Mouse (Mus musculus) brain, adult 2 months (tissue): Measurements from ENCODE around the gene Ccdc124.

Experiments
- DNase-seq: peaks from one replicate; pipeline ENCODE4 v3.0.0; 2011; ENCODE audit warnings: low read depth, low spot score

Gene Ccdc124

GRCm38 (mm10) chr8:70871195-70871807 is 2.4 kb downstream of the Ccdc124 start:
- DNase-seq, result no peak

DNA sequence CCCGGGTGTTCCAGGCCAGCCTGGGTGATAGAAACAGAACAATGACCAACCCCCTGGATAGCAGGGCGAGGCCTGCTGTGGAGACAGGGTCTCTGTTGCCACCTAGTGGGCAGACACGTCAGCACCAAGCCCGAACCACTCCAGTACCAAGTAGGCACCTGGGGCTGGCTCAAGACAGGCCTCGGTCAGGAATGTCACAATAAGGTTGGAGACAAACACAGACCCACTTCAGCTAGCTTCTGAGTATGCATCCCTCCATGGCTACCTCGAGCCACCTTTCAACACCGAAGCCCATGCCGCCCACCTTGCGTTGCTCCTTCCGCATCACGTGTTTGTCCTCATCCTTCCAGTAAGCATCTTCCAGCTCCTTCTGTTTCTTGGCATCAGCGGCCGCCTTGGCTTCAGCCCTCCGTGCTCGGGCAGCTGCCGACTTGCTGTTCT is 4.1 kb downstream of the Ccdc124 start:
- DNase-seq, result peak; percentile 86

GRCm38 (mm10) chr8:70869199-70869571 is 4.5 kb downstream of the Ccdc124 start:
- no peak for DNase-seq

- no peak for DNase-seq
Observed at GRCm38 (mm10) chr8:70868559-70869198, 5.1 kb downstream of the Ccdc124 start.

DNA sequence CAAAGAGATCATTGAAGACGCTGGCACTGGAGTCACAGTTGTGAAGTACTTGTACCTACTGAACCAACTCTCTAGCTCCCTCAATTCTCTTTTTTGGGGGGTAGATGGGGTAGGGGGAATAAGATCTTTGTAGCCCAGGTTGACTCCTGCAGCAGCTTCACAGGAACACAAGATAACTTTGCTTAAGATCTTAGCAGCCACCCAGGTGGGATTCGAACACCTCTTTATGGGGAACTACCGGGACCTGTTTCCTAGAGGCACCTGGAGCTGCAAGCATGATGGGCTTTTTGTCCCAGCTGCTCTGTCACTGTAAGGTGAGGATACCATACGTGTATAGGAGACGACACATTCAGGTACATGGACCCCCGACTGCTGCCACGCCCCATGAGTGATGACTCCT is 7.2 kb downstream of the Ccdc124 start:
- no peak for DNase-seq

- DNase-seq, result no peak
Observed at GRCm38 (mm10) chr8:70866001-70866520, 7.7 kb downstream of the Ccdc124 start.

GRCm38 (mm10) chr8:70865350-70866000 is 8.3 kb downstream of the Ccdc124 start:
- DNase-seq, result peak; percentile 99

- DNase-seq, result no peak
Observed at GRCm38 (mm10) chr8:70864712-70865221, 9.0 kb downstream of the Ccdc124 start.

- DNase-seq, result no peak
Observed at GRCm38 (mm10) chr8:70863956-70864711, 9.6 kb downstream of the Ccdc124 start.

DNA sequence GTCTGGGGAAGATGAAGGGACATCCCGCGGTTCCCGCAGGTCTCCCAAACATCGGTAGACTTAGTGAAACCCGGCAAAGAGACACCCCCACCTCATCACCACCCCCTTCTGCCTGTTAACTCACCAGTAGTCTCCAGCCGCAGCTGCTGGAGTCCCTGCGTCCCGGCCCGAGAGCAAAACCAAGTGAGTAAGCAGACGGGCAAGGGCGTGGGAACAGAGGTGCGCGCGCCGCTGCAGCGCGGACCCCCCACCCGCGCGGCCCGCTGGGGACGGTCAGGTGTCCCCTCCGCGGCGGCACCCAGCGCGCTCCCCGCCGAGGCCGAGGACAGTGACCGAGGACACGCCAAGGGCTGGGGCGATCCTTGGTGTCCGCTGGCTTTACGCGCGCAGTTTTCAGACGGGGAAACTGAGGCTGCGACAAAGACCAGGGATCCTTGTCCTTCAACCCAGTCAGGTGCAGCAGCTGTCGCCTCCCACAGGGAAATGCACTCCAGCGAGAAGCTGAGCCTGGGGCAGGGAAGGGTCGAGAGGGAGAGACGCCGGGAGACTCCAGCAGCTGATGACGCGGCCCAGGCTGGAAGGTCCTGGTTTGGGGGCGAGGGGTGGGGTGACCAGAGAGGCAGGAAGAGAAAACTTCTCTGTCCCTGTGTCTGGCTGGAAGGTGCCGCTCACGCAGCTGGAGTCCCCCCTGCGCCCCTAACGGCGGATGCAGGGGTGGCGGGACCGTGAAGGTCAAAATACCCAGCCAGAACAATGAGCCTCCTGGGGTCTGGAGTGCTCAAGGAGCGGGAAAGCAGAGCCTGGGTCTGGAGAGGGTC is 10.7 kb downstream of the Ccdc124 start, which contains the start of gene Kcnn1:
Kcnn1 (minus strand) TSS at position 435 of the 818 bp plus-strand sequence.
- DNase-seq, result no peak

GRCm38 (mm10) chr8:70857516-70857915 is 16.2 kb downstream of the Ccdc124 start:
- DNase-seq, result no peak

DNA sequence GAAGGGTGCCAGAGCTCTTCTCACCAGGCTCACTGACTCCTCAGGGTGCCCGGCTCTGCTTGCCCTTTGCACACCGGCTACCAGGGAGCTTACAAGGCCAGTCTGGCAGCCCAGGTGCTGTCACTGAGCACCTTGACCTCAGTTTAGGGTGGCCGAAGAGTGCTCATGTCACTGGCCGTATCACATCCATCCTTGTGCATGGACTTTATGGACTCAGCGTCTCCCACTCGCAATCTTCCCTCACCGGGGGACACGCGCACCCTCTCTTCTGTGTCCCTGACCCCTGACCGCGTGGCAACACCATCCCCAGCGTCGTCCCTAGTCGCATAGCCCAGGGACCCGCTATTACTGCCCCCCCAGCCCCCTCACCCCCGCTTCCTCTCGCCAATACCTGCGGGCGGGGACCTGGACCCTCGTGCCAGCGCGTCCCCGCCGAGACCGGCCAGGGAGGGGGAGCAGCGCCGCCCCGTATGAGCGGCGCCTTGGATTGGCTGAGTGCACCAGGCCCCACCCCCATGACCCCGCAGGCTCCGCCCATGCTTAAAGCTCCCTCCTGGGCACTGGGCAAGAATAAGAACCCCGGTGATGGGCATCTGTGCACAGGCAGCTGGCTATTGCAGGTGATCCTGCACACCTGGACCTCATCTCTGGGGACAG is 17.1 kb downstream of the Ccdc124 start:
- peak; percentile 89 for DNase-seq

DNA sequence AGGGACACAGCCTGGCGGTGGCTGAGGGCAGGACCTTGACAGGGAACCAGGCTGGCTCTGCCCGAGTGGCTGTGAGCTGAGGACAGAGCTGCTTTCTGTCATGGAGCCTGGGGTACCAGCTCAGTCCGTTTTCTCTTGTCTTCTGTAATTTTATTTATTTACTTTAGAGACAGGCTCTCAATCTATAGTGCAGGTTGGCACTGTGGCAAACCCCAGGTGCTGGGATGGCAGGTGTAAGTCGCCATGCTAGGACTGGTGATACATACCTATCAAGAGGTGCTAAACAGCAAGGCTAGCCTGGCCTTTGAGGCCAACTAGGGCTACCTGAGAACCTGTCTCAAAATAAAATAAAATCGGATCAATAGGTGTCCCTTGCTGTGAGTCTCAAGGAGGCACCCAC is 17.7 kb downstream of the Ccdc124 start:
- DNase-seq, result no peak

- no peak for DNase-seq
Observed at GRCm38 (mm10) chr8:70853863-70854262, 19.9 kb downstream of the Ccdc124 start.

DNA sequence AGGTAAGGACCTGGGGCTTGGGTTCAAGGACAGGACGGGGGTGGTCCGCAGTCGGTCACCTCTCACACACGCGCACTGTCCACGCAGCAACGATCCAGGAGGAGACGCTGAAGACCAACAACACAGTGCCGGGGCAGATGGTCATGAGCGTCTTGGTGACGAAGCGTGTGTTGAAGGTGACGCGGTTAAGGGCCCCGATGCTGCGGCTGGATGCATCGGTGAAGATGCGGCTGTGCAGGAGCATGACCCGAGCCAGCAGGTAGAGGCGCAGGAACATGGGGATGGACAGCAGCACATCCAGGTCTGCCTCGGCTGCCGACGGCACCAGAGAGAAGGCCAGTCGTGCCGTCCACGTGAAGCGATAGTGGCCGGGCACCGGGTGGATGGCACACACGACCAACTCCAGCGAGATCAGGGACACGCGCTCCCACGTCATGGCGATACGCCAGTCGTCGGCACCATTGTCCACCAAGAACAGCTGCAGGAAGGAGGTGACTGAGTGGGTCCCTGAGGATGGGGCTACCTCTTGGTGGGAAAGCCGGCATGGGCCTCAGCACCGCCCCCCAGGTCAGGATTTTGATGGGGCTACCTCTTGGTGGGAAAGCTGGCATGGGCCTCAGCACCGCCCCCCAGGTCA is 21.0 kb downstream of the Ccdc124 start:
- DNase-seq, result no peak

DNA sequence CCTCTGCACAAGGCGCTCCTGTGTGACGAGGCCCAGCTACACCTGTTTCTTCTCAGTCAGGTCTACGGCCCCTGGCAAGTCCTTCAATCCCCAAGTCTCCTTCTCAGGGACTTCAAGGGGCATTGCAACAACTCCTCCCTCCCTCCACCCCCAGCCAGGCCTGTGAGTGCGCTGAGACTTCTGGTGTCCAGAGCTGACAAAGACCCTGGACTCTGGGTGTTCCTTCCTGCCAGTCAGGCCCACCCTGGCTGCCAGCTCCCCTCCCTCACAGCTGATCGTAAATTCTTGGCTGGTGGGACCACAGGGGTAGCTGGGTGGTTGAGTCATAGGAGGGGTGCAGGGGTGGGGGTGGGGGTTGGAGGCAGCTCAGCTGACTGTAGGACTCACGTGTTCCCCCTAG is 21.9 kb downstream of the Ccdc124 start:
- no peak for DNase-seq

DNA sequence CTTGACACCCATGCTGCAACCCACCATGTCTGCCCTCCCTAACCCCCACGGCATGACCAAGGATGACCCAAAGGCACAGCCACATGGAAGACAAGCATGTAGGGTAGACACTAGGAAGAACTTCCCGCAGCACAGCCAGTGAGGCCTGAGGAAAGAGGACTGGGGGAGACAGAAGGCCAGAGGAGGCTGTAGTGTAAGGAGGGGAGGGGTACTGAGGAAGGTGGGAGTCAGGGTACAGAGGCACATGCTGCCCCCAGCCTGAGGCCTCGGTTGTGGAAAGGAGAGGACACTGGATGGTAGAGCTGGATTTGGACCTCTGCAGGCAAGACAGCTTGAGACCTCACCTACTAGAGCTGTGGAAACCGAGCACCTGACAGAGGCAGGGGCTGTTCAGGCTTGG is 22.8 kb downstream of the Ccdc124 start:
- DNase-seq, result no peak

GRCm38 (mm10) chr8:70850132-70850845 is 23.4 kb downstream of the Ccdc124 start:
- no peak for DNase-seq

DNA sequence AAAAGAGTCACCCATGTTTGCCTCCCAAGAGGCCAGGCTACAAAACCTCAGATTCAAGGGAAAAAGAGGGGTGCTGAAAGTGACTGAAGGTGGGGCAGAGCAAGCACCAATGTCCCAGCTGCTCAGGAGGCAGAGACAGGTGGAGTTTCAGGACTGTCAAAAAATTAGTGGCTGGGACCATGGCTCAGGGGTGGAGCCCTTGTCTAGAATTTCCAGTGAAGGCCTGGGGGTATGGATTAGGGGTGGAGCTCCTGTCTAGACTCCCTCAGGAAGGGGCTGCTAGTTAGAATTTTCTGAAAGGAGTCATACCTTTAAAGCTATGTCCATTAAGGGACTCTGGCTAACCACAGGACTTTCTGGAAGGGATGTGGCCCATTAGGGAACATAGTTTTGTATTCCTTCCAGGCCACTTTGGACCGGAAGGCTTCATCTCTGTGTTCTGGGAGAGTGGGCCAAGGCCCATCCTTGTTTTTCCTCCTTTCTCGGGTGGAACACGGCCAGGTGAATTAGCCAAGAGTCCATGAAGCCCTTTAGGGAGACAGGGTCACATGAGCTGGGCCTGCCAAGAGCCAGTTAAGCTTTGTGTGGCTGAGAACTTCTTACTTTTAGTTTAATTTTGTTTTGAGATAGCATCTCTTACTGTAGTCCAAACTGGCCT is 24.3 kb downstream of the Ccdc124 start:
- DNase-seq, result no peak
